Mouse (Mus musculus): ENCODE data around the gene Dscaml1.

- TF ChIP-seq CTCF (IDR thresholded peaks at IDR 0.05 in 2 of 3, conservative IDR thresholded peaks at IDR 0.05 in 1 of 3; ENCODE audit: control insufficient read depth in 1 of 3, insufficient read depth in 1 of 3, low read depth in 2 of 3, low read length in 3 of 3, poor library complexity in 1 of 3, severe bottlenecking in 1 of 3) (no peak), EP300 (IDR thresholded peaks at IDR 0.05; ENCODE audit: low read depth in 1 of 2, low read length in 2 of 2) (no peak), ZC3H11A (IDR thresholded peaks at IDR 0.05; ENCODE audit: low read depth, low read length) (no peak), POLR2A (IDR thresholded peaks at IDR 0.05; ENCODE audit: control insufficient read depth in 1 of 2, insufficient read depth in 1 of 2, low read depth in 1 of 2, low read length in 2 of 2, poor library complexity in 1 of 2) (no peak), MYC (IDR thresholded peaks at IDR 0.05; ENCODE audit: low read depth, low read length) (no peak), USF2 (IDR thresholded peaks at IDR 0.05; ENCODE audit: borderline replicate concordance in 1 of 2, insufficient read depth in 1 of 2, low read depth in 1 of 2, low read length in 2 of 2) (no peak), MAFK (IDR thresholded peaks at IDR 0.05; ENCODE audit: borderline replicate concordance, low read depth, low read length) (no peak), NELFE (IDR thresholded peaks at IDR 0.05; ENCODE audit: low read depth, low read length) (no peak)
Measured at GRCm38 (mm10) chr9:45749917-45750316, 323.5 kb downstream of the Dscaml1 start.
